Mouse (Mus musculus) stomach, embryonic 16.5 days (tissue): ENCODE results near the gene Bcr. TPM values are rescaled to one million over a fixed set of nuclear protein-coding genes. Genes with fewer than 3 reads are reported as not detected.

Experiments
- ATAC-seq: fragments of 200-750 bp; cut with Nextera tagmentation; 2 replicates; pipeline ENCODE4 v1.8.0; 2017; ENCODE audit warnings: moderate number of reproducible peaks, moderate TSS enrichment; ENCODE audit not compliant: insufficient read depth, low FRiP score
- H3K27ac ChIP-seq: fragments of 300-500 bp; sonication (generic); 2 replicates; pipeline ENCODE4 v1.5.1; 2014; ENCODE audit warnings: low read length
- H3K27me3 ChIP-seq: fragments of 300-500 bp; sonication (generic); 2 replicates; pipeline ENCODE4 v1.6.1; 2014; ENCODE audit warnings: low read length, control low read depth, mixed read lengths; ENCODE audit not compliant: control insufficient read depth, insufficient read depth
- H3K36me3 ChIP-seq: fragments of 300-500 bp; sonication (generic); 2 replicates; pipeline ENCODE4 v1.6.1; 2014; ENCODE audit warnings: low read length; ENCODE audit not compliant: control insufficient read depth, insufficient read depth
- H3K4me1 ChIP-seq: fragments of 300-500 bp; sonication (generic); 2 replicates; pipeline ENCODE4 v1.6.1; 2014; ENCODE audit warnings: low read length, control low read depth, mixed read lengths; ENCODE audit not compliant: control insufficient read depth, insufficient read depth
- H3K4me2 ChIP-seq: fragments of 300-500 bp; sonication (generic); 2 replicates; pipeline ENCODE4 v1.6.1; 2014; ENCODE audit warnings: low read depth, low read length, mixed read lengths
- H3K4me3 ChIP-seq: fragments of 300-500 bp; sonication (generic); replicated peaks from 2 replicates; pipeline ENCODE4 v1.5.1; 2014; ENCODE audit warnings: mild to moderate bottlenecking, low read length
- H3K9ac ChIP-seq: fragments of 300-500 bp; sonication (generic); 2 replicates; pipeline ENCODE4 v1.6.1; 2014; ENCODE audit warnings: low read length
- H3K9me3 ChIP-seq: fragments of 300-500 bp; sonication (generic); replicated peaks from 2 replicates; pipeline ENCODE4 v1.6.1; 2016; ENCODE audit warnings: low read length, control low read depth; ENCODE audit not compliant: control insufficient read depth
- WGBS: fragments of 180-500 bp; shearing (Covaris S2); extraction: QIAGEN DNeasy Blood & Tissue Kit; methylation state at CpG from one replicate; pipeline ENCODE4 v1.1.7; 2014; 5-methylcytosine and 5-hydroxymethylcytosine counted together
- polyA plus RNA-seq: library from polyadenylated mRNA; unstranded; fragments of >200 nt; fragmentation: Nextera tagmentation; extraction: Ambion mirVana; gene quantifications from 2 replicates; pipeline ENCODE4 v1.2.1, GENCODE M21; 2015

The Bcr gene
- polyA plus RNA-seq, 1 experiment from 2014 or later = 8.8 TPM

DNA sequence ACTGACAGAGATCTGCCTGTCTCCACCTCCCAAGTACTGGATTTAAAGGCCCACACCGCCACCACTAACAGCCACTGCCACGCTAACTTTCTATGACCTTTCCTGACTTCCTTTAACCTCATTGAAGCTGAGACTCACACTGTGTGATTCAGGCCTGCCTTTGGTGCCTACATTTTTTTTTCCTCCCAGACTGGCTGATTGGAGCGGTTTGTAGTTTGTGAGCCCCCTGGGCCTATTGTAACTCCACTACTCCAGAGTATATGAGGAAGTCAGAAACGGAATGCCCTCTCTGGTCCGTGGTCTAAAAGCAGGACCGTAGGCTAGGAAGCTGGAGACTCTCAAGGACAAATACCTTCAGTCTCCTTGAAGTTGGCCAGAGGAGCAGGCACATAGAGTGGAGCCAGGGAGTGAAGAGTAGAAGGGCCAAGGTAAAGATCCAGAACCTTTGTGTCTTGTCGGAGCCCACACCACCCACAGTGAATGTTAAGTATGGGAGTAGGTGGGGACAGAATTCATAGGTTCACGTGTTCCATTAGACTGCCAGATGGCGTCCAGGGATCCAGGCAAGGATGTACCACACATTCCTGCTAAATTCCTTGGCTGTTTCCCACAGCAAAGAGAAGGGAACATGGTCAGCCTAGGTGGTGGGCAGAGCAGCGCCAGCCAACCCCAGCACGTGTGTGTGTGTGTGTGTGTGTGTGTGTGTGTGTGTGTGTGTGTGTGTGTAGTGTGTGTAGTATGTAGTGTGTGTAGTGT, 51.2 kb downstream of the Bcr start:
- Histone ChIP-seq H3K27ac (peak overlapping the region; percentile 86), H3K4me1 (peaks cover 22% of the 10 kb centered on the region), H3K9ac (no peak overlapping the region), H3K27me3 (no peaks in the 10 kb centered on the region), H3K9me3 (no peaks in the 10 kb centered on the region), H3K36me3 (no peaks in the 10 kb centered on the region), H3K4me3 (no peak overlapping the region), H3K4me2 (no peak overlapping the region)
- 76% methylated on average over 11 of the region's 11 CpGs for whole genome bisulfite sequencing
- ATAC-seq = no peak

DNA sequence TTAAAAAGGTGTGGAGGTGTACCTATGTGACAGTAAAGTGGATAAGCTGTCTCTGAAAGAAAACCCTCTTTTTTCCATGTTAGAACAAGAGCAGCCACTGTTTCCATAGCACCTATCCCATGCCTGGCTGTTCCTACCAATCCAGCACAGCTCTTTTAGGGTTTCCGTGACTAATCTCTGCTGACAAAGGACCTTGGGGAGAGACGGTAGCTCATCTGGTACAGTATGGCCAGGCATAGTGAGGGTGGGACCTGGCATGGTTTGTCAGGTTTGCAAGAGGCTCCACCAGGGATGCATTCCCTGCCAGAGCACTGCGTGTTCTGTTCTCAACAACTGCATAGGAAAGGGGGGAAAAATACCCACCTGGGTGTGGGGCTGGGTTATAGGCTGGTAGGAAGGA, 52.0 kb downstream of the Bcr start:
- Histone ChIP-seq H3K36me3 (no peaks in the 10 kb centered on the region), H3K27me3 (no peaks in the 10 kb centered on the region), H3K4me2 (no peak overlapping the region), H3K4me3 (no peak overlapping the region), H3K9ac (no peak overlapping the region), H3K4me1 (peaks cover 22% of the 10 kb centered on the region), H3K9me3 (no peaks in the 10 kb centered on the region), H3K27ac (peak overlapping the region; percentile 86)
- ATAC-seq = peak; percentile 23
- WGBS = 51% methylated on average over 3 of the region's 3 CpGs

- H3K27me3 ChIP-seq = no peaks in the 10 kb centered on the region
- no peak overlapping the region for H3K4me2 ChIP-seq
- peaks cover 20% of the 10 kb centered on the region for H3K4me1 ChIP-seq
- H3K9me3 ChIP-seq = no peaks in the 10 kb centered on the region
- 83% methylated on average over 9 of the region's 9 CpGs for WGBS
- H3K27ac ChIP-seq = peak overlapping the region; percentile 31
- H3K36me3 ChIP-seq = no peaks in the 10 kb centered on the region
- H3K4me3 ChIP-seq = no peak overlapping the region
- H3K9ac ChIP-seq = no peak overlapping the region
- no peak for ATAC-seq
Observed at GRCm38 (mm10) chr10:75113620-75114019, 53.2 kb downstream of the Bcr start.

- peak; percentile 42 for ATAC-seq
- WGBS = 55% methylated on average over 5 of the region's 5 CpGs
- Histone ChIP-seq H3K9ac (0 out of 2 replicates have a peak overlapping the region, but pooled peaks have one; percentile 5), H3K9me3 (no peaks in the 10 kb centered on the region), H3K36me3 (no peaks in the 10 kb centered on the region), H3K4me1 (peaks cover 27% of the 10 kb centered on the region), H3K4me2 (no peak overlapping the region), H3K27me3 (no peaks in the 10 kb centered on the region), H3K27ac (peak overlapping the region; percentile 71), H3K4me3 (no peak overlapping the region)
Observed at GRCm38 (mm10) chr10:75115240-75115639, 54.8 kb downstream of the Bcr start.

GRCm38 (mm10) chr10:75116842-75117457, 56.6 kb downstream of the Bcr start:
- peak; percentile 16; the same call in 1 of the 2 replicates for ATAC-seq
- Histone ChIP-seq H3K36me3 (no peaks in the 10 kb centered on the region), H3K27me3 (no peaks in the 10 kb centered on the region), H3K27ac (peak overlapping the region; percentile 71), H3K4me3 (no peak overlapping the region), H3K4me2 (no peak overlapping the region), H3K9me3 (no peaks in the 10 kb centered on the region), H3K9ac (no peak overlapping the region), H3K4me1 (peaks cover 27% of the 10 kb centered on the region)
- 41% methylated on average over 7 of the region's 7 CpGs for WGBS

DNA sequence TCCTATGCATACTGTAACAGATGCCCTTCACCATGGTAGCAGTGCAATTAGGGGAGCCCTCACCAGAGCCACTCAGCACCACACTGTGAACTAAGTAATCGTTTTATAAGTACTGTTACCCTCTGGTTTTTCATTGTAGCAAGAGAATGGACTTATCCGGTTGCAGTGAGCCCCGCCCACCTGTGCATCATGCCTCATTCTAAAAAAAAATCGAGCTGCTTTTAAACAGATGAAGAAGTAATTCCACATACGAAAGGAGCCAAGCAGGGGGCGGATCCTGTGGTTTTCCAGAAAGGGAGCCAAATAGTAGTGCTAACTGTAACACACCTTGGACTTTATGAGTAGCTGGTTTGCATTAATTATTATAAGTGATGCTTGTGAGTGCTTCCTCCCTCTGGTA, 58.1 kb downstream of the Bcr start:
- no peak overlapping the region for H3K4me3 ChIP-seq
- no peak overlapping the region for H3K4me2 ChIP-seq
- no peak overlapping the region for H3K9ac ChIP-seq
- H3K36me3 ChIP-seq = no peaks in the 10 kb centered on the region
- no peak overlapping the region for H3K27ac ChIP-seq
- ATAC-seq = no peak
- H3K27me3 ChIP-seq = no peaks in the 10 kb centered on the region
- H3K4me1 ChIP-seq = peaks cover 27% of the 10 kb centered on the region
- H3K9me3 ChIP-seq = no peaks in the 10 kb centered on the region
- 75% methylated on average over 6 of the region's 6 CpGs for WGBS

DNA sequence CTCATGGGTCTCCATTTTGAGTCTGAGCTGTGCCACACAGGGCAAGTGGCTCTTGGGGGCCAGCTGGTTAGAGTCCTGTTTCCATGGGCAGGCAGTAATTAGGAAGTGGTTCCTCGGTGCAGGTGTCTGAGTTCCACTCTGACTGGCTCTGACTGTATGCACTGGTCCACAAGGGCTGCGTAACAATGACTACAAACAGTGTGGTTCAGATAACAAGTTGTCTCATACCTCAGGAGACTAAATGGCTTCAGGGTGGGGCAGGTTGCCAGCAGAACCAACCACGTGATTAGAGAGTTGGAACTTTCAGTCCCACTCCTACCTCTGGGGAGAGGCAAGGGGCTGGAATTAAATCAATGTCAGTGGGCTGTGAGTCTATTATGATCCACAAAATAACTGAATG, 59.0 kb downstream of the Bcr start:
- H3K4me2 ChIP-seq = no peak overlapping the region
- ATAC-seq = peak; percentile 62; the same call in 1 of the 2 replicates
- 49% methylated on average over 3 of the region's 3 CpGs for WGBS

DNA sequence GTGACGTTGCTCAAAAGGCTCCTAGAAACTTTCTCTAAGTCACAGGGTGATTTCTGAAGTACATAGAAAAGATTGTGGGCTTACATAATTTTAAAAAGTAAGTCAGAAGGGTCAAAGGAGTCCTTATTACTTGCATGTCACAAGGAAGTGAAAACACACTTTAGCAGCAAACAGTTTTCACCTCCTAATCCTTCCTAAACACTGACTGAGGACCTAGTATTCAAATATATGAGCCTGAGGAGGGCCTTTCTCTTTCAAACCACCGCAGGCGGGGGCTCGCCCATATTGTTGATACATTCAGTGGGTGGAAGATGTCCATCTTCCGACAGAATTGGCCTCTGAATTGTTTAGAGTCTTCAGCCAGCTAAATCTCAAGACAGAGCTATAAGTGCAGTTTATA, 59.8 kb downstream of the Bcr start:
- Histone ChIP-seq H3K4me3 (no peak overlapping the region), H3K9me3 (no peaks in the 10 kb centered on the region), H3K9ac (no peak overlapping the region), H3K4me2 (no peak overlapping the region), H3K27ac (no peak overlapping the region), H3K36me3 (no peaks in the 10 kb centered on the region), H3K4me1 (peaks cover 21% of the 10 kb centered on the region), H3K27me3 (no peaks in the 10 kb centered on the region)
- ATAC-seq = no peak
- 55% methylated on average over 5 of the region's 5 CpGs for WGBS

More for the DNA sequence above, 59.0 kb downstream of the Bcr start:
- Histone ChIP-seq H3K9me3 (no peaks in the 10 kb centered on the region), H3K27ac (no peak overlapping the region), H3K4me1 (peaks cover 27% of the 10 kb centered on the region), H3K27me3 (no peaks in the 10 kb centered on the region), H3K9ac (no peak overlapping the region), H3K36me3 (no peaks in the 10 kb centered on the region), H3K4me3 (no peak overlapping the region)

DNA sequence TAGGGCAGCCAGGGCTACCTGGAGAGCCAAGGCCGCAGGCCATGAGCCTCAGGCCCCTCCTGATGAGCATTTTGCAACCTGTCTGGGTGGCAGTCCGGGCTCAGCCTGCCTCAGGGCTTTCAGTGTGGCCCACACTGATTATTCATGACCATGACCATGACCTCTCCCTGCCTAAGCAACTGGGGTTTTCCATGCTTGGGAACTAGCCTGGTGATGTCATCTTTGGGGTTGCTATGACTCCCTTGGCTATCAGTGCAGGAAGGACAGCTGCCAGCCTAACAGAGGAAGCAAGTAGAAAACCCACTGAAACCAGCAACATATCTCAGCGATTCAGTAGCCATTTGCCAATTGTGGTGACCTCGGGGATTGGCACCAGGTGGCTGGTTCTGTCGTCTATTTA, 60.6 kb downstream of the Bcr start:
- ATAC-seq = 0 out of 2 replicates have a peak, but pooled peaks have one; percentile 22
- H3K9ac ChIP-seq = no peak overlapping the region
- H3K27me3 ChIP-seq = no peaks in the 10 kb centered on the region
- peaks cover 18% of the 10 kb centered on the region for H3K4me1 ChIP-seq
- H3K4me2 ChIP-seq = no peak overlapping the region
- no peaks in the 10 kb centered on the region for H3K9me3 ChIP-seq
- H3K27ac ChIP-seq = no peak overlapping the region
- H3K4me3 ChIP-seq = no peak overlapping the region
- 69% methylated on average over 5 of the region's 5 CpGs for WGBS
- H3K36me3 ChIP-seq = peaks cover 3% of the 10 kb centered on the region; the same call in 1 of the 2 replicates
